ENCODE assay signal across 14 mouse cellular contexts in the genomic region with DNA sequence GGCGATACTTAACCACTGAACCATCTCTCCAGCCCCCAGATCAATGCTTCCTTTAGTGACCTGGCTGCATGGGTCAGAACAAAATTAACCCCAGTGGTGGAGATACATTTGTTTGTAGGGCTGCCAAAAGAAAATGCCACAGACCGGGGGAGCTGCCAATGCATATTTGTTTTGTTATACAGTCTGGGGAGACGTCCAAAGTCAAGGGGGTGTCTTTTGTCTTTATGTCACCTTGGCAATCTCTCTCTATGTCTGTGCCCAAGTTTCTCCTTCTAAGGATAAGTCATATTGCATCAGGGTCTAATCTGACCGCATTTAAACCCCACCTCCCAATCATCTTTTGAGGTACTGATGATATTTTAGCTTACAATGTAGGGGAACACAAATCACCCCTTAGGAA.
"Had no signal": no experiment of that assay in that cellular context is flagged by ENCODE, and none has a peak within 500 bp of the region (broad histone marks: within the 10 kb centered on the region; RNA-seq: fewer than 3 reads in every experiment).

No protein-coding gene starts in this region.

- ATAC-seq: intestine, postnatal 0 days; liver, embryonic 12.5 days had no signal

- H3K4me1 ChIP-seq: limb, embryonic 12.5 days; liver, embryonic 12.5 days; liver, embryonic 15.5 days had no signal

- H3K9ac ChIP-seq: limb, embryonic 12.5 days; limb, embryonic 15.5 days; liver, embryonic 12.5 days; liver, embryonic 15.5 days had no signal

- DNase-seq: kidney, adult 2 months; kidney, postnatal 25 days; left cerebral cortex, postnatal 4 days; midbrain, embryonic 14.5 days; right cerebral cortex, postnatal 4 days; thymus, postnatal 25 days had no signal

- H3K36me3 ChIP-seq: limb, embryonic 12.5 days; limb, embryonic 15.5 days; liver, embryonic 12.5 days; liver, embryonic 15.5 days had no signal

- H3K9me3 ChIP-seq: limb, embryonic 15.5 days; liver, embryonic 12.5 days; liver, embryonic 15.5 days had no signal

- H3K27me3 ChIP-seq: limb, embryonic 12.5 days; limb, embryonic 15.5 days; liver, embryonic 12.5 days; liver, embryonic 15.5 days had no signal

- H3K27ac ChIP-seq: kidney, postnatal 0 days; limb, embryonic 12.5 days; limb, embryonic 15.5 days; liver, embryonic 12.5 days; liver, embryonic 15.5 days; stomach, postnatal 0 days had no signal

- H3K4me2 ChIP-seq: limb, embryonic 12.5 days; limb, embryonic 15.5 days; liver, embryonic 12.5 days; liver, embryonic 15.5 days; midbrain, embryonic 11.5 days had no signal

- H3K4me3 ChIP-seq: limb, embryonic 12.5 days; limb, embryonic 15.5 days; liver, embryonic 12.5 days; liver, embryonic 15.5 days had no signal
